Mouse (Mus musculus) lung, postnatal 14 days (tissue): ENCODE measurements around the gene Scgb2a2.
"Not testable (repeated sequence)": the region's sequence is repeated elsewhere in the genome, so short reads cannot be mapped to it uniquely, and the experiment has no call there.

ENCODE experiments used
- DNase-seq: peaks from one replicate; pipeline ENCODE4 v3.0.0; 2021

Scgb2a2 gene

DNA sequence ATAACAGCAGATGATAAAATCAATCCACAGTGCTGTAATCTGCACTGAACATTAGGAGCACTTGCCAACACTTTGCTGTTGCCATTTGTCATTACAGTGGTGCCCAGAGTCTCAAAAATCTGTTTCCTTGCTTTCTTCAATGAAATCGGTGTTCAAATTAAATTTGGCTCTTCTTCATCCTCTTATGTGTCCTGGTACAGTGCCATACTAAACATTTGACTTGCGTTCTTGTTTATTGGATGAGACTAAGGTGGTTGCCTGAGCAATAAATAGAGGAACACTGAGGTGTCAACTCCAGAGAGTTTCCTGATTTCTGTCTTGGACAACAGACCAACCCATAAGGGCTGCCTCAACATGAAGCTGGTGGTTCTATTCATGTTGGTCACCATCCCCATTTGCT is at the start of gene Scgb2a2:
Gene Scgb2a2 (plus strand): TSS at position 301 of the 400 bp plus-strand sequence.
- no peak for DNase-seq

DNA sequence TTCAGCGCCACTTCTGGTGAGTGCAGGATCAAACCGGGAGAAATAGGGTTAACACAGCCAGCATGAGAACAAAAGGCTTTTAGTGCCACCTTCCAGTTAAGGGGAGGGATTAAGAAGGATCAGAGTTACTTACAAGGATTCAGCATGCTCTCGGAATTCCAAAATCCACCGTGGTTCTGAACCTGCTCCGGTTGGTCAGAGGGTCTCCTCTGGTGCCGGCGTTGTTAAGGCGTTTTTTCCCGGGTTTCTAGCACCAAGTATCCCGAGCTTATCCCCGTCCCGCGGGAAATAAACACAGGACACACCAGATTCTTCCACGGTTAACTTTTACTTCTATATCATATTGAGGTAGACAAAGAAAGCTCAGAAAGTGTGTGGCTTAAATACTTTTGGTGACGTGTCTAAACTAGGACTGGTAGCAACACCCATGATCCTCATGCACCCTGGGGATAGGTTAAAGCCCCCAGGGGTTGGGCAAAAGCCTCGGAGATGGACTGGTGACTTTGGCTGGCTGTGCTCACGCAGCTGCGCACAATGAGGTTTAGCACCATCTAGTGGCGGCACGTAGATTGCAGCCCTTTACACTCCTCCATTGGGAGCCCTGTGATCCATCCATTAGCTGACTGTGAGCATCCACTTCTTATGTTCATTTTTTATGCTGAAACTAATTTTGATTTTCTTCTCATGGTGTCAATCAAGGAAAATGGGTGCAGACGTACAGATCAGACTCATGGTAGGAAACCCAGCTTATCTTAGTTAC is 10.6 kb upstream of the Scgb2a2 start:
- peak; percentile 63 for DNase-seq

DNA sequence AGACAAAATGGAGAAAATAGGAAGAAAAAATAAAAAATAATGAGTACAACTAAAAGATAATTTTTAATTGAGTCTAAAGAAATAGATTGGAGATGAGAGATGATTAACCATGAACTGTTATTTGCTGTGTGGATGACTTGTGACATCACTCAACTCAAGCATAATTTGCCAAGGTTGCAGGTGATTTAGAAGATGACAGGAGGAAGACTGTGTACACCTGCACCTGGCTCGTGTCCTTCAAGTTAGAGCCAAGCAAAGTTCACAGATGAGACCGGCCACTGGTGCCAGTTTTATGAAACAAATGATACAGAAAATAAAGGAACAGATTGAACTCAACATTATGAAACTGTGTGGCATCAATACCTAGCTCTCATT is 10.0 kb upstream of the Scgb2a2 start:
- DNase-seq, result no peak

DNA sequence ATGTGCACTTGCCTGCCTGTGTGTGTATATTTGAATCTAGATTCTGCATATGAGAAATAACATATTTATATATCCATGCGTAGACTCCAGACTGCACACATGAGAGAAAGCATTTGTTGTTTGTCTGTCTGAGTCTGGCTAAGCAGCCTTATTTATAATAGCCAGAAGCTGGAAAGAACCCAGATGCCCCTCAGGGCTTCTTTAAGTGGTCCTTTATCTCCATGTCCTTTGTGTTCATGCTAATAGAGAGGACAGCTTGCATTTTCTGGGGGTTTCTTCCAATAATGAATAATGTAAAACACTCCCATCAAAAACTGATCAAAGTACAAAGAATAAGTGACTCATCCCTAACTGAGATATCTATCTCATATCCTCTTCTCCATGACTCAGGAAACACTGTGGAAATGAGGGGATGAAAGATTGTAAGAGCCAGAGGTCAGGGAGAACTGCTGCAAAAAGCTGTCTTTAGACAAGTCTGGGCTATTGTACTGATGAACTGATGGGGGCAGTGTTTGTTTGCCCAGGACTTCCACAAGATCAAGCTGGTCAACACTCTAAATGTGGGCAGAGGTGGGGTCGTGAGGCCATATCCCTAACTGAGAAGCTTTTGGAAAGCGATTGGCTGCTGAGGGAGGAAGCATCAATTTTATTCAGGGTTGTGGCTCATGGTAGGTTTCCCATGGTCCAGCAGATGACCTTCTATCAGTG is 2.2 kb downstream of the Scgb2a2 start:
- not testable (repeated sequence) for DNase-seq

DNA sequence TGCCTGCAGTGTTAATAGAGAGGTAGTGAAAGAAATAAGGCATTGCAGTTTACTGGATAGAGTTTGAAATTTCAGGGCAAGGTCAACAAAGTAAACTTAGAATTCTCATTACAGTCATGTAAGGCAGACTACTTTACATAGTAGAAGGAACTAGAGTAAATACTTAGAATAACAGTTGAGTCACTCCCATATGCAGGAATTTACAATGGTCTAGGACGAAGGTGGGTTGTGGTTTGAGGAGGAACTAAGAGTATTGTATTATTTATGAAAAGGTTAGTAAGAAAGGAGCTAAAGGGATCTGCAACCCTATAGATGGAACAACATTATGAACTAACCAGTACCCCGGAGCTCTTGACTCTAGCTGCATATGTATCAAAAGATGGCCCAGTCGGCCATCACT is 13.5 kb downstream of the Scgb2a2 start:
- DNase-seq, result not testable (repeated sequence)

DNA sequence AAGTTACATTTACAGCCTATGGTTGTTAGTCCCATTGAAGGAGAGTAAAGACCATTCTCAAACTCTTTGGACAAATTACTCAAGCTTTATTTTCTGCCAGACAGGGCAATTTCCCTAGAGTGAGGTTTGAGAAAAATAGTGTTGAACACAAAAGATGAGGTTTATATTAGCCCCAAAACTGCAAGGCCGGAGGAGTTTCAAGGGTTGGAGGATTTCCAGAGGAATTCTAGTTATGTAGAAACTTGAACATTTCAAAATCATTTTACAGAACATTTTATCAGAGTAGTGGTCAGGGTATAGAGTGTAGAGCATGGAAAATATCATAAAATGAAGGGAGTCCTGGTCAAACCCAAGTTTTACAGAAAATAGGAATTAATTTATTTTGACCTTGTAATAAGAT is 17.5 kb downstream of the Scgb2a2 start:
- no peak for DNase-seq

DNA sequence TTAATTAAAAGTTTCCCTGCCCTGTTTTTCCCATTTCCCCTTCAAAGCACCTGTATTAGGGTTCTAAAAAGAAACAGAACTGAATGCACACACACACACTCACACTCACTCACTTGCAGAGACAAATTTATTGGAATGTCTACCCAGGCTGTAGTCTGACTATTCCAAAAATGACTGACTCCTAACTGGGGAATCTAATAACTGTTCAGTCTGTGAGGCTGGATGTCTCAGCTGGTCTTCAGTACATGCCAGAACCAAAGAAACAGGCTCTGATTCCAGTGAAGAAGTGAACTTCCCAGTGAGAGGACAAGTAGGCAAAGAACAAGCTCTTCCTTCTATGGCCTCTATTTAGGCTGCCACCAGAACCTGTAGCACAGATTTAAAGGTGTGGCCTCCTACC is 18.1 kb downstream of the Scgb2a2 start:
- DNase-seq, result no peak

DNA sequence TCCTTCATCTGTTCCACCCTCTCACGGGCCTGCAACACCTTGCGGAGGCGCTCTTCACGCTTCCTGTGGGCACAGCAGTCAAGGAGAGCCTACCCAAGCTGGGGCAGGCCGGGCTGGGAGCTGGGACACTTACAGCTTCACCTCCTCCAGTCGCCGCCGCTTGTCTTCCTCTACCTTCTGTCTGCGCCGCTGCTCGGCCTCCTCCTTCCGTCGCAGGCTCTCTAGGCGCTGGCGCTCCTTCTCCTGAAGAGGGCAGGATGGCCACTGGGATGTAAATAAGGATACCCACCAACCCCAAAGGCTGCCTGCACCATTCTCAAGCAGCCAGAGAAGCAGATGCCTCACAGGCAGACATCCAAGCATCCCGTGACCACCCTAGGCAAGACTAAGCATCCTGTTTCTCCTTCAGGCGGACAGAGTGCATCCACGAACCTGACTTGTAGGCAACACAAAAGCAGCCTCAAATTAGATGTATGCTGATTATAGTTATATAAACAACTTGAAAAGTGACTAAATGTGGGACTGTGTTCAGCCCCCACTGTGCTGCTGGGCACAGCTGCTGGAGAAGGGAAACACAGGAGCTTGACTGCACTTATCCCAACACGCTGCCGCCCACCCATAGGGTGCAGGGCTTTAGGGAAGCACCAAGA is 30.9 kb downstream of the Scgb2a2 start:
- DNase-seq, result no peak

DNA sequence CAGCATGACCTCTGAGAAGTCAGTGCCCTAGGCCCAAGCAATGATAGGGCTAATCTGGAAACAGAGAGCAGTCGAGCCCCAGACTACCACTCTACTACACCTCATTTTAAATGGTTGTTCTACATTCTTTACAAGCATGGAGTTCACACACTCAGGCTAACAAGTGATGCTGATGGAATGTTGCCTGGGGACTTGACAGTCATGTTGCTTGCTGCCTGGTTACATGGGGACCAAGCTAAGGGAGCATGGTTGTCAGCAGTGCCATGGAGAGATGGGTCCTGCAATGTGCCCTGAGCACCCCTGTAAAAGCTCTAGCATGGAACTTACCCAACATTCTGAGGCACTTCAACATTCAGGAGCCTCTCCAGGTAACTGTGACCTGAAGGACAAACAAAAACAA is 39.0 kb downstream of the Scgb2a2 start:
- no peak for DNase-seq

DNA sequence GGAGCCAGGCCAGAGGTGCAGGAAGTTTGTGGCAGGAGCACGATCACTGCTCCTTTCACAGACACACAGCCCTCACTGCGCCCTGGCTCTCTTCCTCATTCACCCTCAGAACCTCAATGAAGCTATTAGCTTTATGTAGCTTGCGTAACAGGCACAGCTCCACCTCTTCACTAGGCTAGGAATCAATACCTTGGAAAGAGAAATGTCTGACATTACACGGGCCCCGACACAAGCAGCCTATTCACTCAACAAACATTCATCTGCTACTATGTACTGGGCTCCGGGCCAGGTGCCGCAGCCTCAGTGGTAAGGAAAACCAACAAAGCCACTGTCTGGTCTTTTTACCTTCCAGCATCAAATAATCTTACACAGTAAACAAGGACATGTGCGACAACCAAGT is 39.4 kb downstream of the Scgb2a2 start:
- no peak for DNase-seq

DNA sequence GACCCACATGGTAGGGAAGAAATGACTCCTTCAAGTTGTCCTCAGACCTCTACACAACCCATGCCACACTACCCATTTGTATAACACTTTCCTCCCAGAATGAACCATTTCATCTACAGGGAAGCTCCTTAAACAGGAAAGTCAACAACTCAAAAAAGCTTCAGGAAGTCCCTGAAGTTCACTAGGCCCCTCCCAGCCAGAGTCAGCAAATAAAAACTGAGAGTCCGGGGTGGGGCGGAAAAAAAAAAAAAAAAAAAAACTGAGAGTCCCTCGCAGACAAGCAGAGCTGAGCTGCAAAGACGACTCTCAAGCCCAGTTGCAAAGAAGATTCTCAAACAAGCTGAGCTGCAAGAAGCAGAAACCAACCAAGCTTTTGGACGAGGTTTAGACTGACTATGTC is 48.7 kb downstream of the Scgb2a2 start:
- no peak for DNase-seq

DNA sequence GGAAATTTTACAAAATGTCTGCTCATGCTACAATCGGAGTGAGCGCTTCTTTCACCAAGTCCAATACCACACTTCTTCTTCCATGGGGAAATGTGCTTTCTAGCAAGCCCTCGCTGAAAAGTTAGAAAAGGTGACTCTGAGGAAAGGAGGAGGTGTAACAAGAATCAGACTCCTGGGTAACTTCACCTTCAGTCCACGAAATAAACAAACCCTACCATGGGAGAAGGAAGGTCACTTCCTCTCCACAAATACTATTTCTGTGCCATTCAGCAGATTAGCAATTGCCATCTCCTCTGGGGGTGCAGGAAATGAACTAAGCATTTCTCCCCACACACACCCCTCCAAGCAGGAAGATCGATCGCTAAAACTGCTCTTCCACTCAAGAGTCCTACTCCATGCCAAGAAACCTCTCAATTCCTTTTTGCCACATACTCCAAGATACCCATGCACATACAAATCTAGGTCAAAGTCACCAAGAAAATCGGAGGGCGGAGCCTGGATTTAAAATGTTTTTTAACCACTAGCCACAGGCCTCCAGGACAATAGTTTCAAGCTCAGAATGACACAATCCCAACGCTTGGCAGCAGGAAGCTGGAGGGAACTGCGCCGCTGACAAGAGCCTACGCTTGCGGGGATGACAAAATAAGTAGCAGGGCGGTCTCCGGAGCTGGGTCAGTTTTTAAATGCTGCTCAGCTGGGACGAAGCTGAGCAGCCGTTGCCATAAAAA is 51.1 kb downstream of the Scgb2a2 start:
- DNase-seq, result peak; percentile 19

DNA sequence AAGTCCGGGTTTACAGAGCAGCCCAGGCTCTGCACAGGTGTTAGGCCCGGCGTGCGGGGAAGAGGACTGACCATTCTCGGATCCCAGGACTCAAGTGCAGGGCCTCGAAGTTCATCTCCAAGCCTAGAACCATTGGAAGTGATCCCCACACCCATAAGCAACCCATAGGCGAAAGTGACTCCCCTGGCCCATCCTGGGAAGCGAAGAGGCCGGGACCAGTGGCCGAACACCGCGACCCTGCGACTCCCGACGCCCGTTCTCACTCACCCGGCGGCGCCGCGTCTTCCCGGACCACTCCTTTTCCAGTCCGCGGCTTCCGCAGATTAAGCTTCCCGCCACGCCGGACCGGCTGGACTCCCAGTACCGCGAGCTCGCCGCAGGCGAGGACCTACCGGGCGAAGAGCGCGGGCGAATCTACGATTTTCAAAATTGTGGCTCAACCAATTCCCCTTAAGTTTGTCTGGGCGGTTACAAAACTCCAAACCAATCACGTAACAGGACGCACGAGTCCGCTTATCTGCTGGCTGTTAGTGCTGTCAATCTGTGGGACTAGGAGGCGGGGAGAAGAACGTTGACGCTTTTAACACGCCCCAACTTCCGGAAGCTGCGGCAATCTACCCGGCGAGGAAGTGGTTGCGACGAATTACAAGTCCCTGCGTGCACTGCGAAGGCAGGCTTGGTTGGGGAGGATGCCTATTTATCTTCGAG is 51.9 kb downstream of the Scgb2a2 start, which contains the start of gene Incenp:
Gene Incenp (minus strand): TSS at position 480 of the 708 bp plus-strand sequence.
- peak; percentile 92 for DNase-seq

DNA sequence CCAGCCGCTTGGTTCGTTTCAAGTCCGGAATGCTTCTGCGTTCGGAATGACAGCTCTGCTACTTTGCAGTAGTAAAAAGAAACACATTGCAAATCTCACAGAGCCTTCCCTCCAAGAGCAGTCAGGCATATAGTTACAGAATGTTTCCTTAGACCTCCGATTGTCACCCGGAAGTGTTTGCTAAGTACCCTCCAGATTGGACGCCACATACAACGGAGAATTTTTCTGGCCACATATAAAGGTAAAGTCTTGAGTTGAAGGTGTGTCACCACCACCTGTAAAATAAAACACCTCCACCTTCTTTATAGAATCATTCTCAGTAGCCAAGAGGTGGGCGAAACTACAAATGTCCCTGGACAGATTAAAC is 52.4 kb downstream of the Scgb2a2 start:
- DNase-seq, result no peak

DNA sequence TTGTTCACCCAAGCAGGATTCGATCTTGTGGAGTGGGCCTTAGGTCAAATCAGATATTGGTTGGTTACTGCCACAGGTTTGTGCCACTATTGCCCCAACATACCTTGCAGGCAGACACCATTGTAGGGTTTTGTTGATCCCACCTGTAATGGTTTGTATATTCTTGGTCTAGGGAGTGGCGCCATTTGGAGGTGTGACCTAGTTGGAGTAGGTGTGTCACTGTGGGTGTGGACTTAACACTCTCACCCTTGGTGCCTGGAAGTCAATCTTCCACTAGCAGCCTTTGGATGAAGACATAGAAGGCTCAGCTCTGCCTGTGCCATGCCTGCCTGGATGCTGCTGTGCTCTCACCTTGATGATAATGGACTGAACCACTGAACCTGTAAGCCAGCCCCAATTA is 53.3 kb downstream of the Scgb2a2 start:
- not testable (repeated sequence) for DNase-seq
